Mouse (Mus musculus): ENCODE results near the gene Hdhd3. TPM values are rescaled to one million over a fixed set of nuclear protein-coding genes. Genes with fewer than 3 reads are reported as not detected.
A peak's percentile ranks its signal among the peaks of the same experiment; 100 is the strongest.

The Hdhd3 gene
- polyA plus RNA-seq (2012; rRNA removed): 3.6 and 4.2 TPM in 2 replicates
- polyA plus RNA-seq (2014; fragmentation: Nextera tagmentation; extraction: Ambion mirVana): 6.4 and 9.1 TPM in 2 replicates

- peak within 1 kb of the TSS; percentile 16 for H3K27ac ChIP-seq
- H3K36me3 ChIP-seq (replicated peaks; ENCODE audit: control insufficient read depth, insufficient read depth, low read depth): peaks cover 14% of the 10 kb centered on the region
- no peak for TF ChIP-seq CTCF (IDR thresholded peaks at IDR 0.05; ENCODE audit: low read depth)
- no peak for TF ChIP-seq EP300 (IDR thresholded peaks at IDR 0.05; ENCODE audit: low read depth)
- H3K4me1 ChIP-seq (replicated peaks; ENCODE audit: control insufficient read depth in 2 of 2, insufficient read depth in 2 of 2, low read length in 1 of 2): peaks cover 2 to 23% of the 10 kb centered on the region in 2 experiments; a peak in 3 of 4 replicates
- DNase-seq (ENCODE audit: low read depth in 3 of 3, low spot score in 3 of 3): no peak
- WGBS (ENCODE audit: insufficient replicate concordance): 73% methylated on average over 3 of the region's 3 CpGs
- H3K4me3 ChIP-seq (ENCODE audit: insufficient read depth in 1 of 2, low read depth in 2 of 2, low read length in 2 of 2): peak within 1 kb of the TSS; percentile 73 to 90
- ATAC-seq (ENCODE audit: insufficient read depth): no peak
- no peaks in the 10 kb centered on the region for H3K9me3 ChIP-seq (ENCODE audit: control insufficient read depth, low read length)
- no peaks in the 10 kb centered on the region for H3K27me3 ChIP-seq (ENCODE audit: control insufficient read depth, insufficient read depth, low read length)
- peak within 1 kb of the TSS; percentile 70 for H3K9ac ChIP-seq (replicated peaks)
- peak within 1 kb of the TSS; percentile 76 for H3K4me2 ChIP-seq (ENCODE audit: low read depth)
Observed at GRCm38 (mm10) chr4:62503374-62503970, at the start of gene Hdhd3. Gene Hdhd3 (minus strand): TSS chr4:62503467.

GRCm38 (mm10) chr4:62551966-62552365 is 48.7 kb upstream of the Hdhd3 start:
- no peak for ATAC-seq (ENCODE audit: insufficient read depth)
- Histone ChIP-seq H3K27me3 (ENCODE audit: control insufficient read depth, insufficient read depth, low read length) (no peaks in the 10 kb centered on the region), H3K36me3 (replicated peaks; ENCODE audit: control insufficient read depth, insufficient read depth, low read depth) (no peaks in the 10 kb centered on the region), H3K9ac (replicated peaks) (no peak overlapping the region), H3K4me3 (ENCODE audit: insufficient read depth in 1 of 2, low read depth in 2 of 2, low read length in 2 of 2) (no peak overlapping the region), H3K4me2 (ENCODE audit: low read depth) (no peak overlapping the region), H3K4me1 (replicated peaks; ENCODE audit: control insufficient read depth in 2 of 2, insufficient read depth in 2 of 2, low read length in 1 of 2) (no peaks in the 10 kb centered on the region), H3K27ac (no peak overlapping the region), H3K9me3 (ENCODE audit: control insufficient read depth, low read length) (no peaks in the 10 kb centered on the region)
- 69% methylated on average over 7 of the region's 7 CpGs for WGBS (ENCODE audit: insufficient replicate concordance)
- DNase-seq (ENCODE audit: low read depth in 3 of 3, low spot score in 3 of 3): no peak
- TF ChIP-seq CTCF (IDR thresholded peaks at IDR 0.05; ENCODE audit: low read depth): no peak
- no peak for TF ChIP-seq EP300 (IDR thresholded peaks at IDR 0.05; ENCODE audit: low read depth)

- H3K4me3 ChIP-seq (ENCODE audit: insufficient read depth in 1 of 2, low read depth in 2 of 2, low read length in 2 of 2): no peak overlapping the region
- no peak for DNase-seq (ENCODE audit: low read depth in 3 of 3, low spot score in 3 of 3)
- H3K9me3 ChIP-seq (ENCODE audit: control insufficient read depth, low read length): no peaks in the 10 kb centered on the region
- no peaks in the 10 kb centered on the region for H3K27me3 ChIP-seq (ENCODE audit: control insufficient read depth, insufficient read depth, low read length)
- no peak for ATAC-seq (ENCODE audit: insufficient read depth)
- TF ChIP-seq EP300 (IDR thresholded peaks at IDR 0.05; ENCODE audit: low read depth) (no peak), CTCF (IDR thresholded peaks at IDR 0.05; ENCODE audit: low read depth) (no peak)
- no peak overlapping the region for H3K27ac ChIP-seq
- no peaks in the 10 kb centered on the region for H3K4me1 ChIP-seq (replicated peaks; ENCODE audit: control insufficient read depth in 2 of 2, insufficient read depth in 2 of 2, low read length in 1 of 2)
- H3K4me2 ChIP-seq (ENCODE audit: low read depth): no peak overlapping the region
- no peak overlapping the region for H3K9ac ChIP-seq (replicated peaks)
- H3K36me3 ChIP-seq (replicated peaks; ENCODE audit: control insufficient read depth, insufficient read depth, low read depth): no peaks in the 10 kb centered on the region
Observed at GRCm38 (mm10) chr4:62544801-62545200, 41.5 kb upstream of the Hdhd3 start.

GRCm38 (mm10) chr4:62543782-62544181 is 40.5 kb upstream of the Hdhd3 start:
- no peak overlapping the region for H3K9ac ChIP-seq (replicated peaks)
- H3K27me3 ChIP-seq (ENCODE audit: control insufficient read depth, insufficient read depth, low read length): no peaks in the 10 kb centered on the region
- no peaks in the 10 kb centered on the region for H3K4me1 ChIP-seq (replicated peaks; ENCODE audit: control insufficient read depth in 2 of 2, insufficient read depth in 2 of 2, low read length in 1 of 2)
- DNase-seq (ENCODE audit: low read depth in 3 of 3, low spot score in 3 of 3) (no peak), ATAC-seq (ENCODE audit: insufficient read depth) (no peak)
- no peaks in the 10 kb centered on the region for H3K9me3 ChIP-seq (ENCODE audit: control insufficient read depth, low read length)
- no peak overlapping the region for H3K27ac ChIP-seq
- TF ChIP-seq EP300 (IDR thresholded peaks at IDR 0.05; ENCODE audit: low read depth): no peak
- TF ChIP-seq CTCF (IDR thresholded peaks at IDR 0.05; ENCODE audit: low read depth): no peak
- no peak overlapping the region for H3K4me3 ChIP-seq (ENCODE audit: insufficient read depth in 1 of 2, low read depth in 2 of 2, low read length in 2 of 2)
- 63% methylated on average over 6 of the region's 6 CpGs for WGBS (ENCODE audit: insufficient replicate concordance)
- H3K4me2 ChIP-seq (ENCODE audit: low read depth): no peak overlapping the region
- H3K36me3 ChIP-seq (replicated peaks; ENCODE audit: control insufficient read depth, insufficient read depth, low read depth): no peaks in the 10 kb centered on the region

- Histone ChIP-seq H3K4me1 (replicated peaks; ENCODE audit: control insufficient read depth in 2 of 2, insufficient read depth in 2 of 2, low read length in 1 of 2) (no peaks in the 10 kb centered on the region), H3K9ac (replicated peaks) (no peak overlapping the region), H3K36me3 (replicated peaks; ENCODE audit: control insufficient read depth, insufficient read depth, low read depth) (no peaks in the 10 kb centered on the region), H3K27ac (no peak overlapping the region), H3K9me3 (ENCODE audit: control insufficient read depth, low read length) (no peaks in the 10 kb centered on the region), H3K4me3 (ENCODE audit: insufficient read depth in 1 of 2, low read depth in 2 of 2, low read length in 2 of 2) (no peak overlapping the region), H3K27me3 (ENCODE audit: control insufficient read depth, insufficient read depth, low read length) (no peaks in the 10 kb centered on the region), H3K4me2 (ENCODE audit: low read depth) (no peak overlapping the region)
- TF ChIP-seq EP300 (IDR thresholded peaks at IDR 0.05; ENCODE audit: low read depth): no peak
- no peak for TF ChIP-seq CTCF (IDR thresholded peaks at IDR 0.05; ENCODE audit: low read depth)
- WGBS (ENCODE audit: insufficient replicate concordance): 60% methylated on average over 3 of the region's 3 CpGs
- ATAC-seq (ENCODE audit: insufficient read depth) (no peak), DNase-seq (ENCODE audit: low read depth in 3 of 3, low spot score in 3 of 3) (no peak)
Observed at GRCm38 (mm10) chr4:62541802-62542201, 38.5 kb upstream of the Hdhd3 start.
